Mouse (Mus musculus) kidney, embryonic 14.5 days (tissue): ENCODE results near the gene Padi1. TPM values are rescaled to one million over a fixed set of nuclear protein-coding genes. Genes with fewer than 3 reads are reported as not detected.

ENCODE experiments used
- ATAC-seq: fragments of 200-750 bp; cut with Nextera tagmentation; 2 replicates; pipeline ENCODE4 v1.8.0; 2017; ENCODE audit warnings: moderate number of reproducible peaks, mild to moderate bottlenecking, moderate TSS enrichment, moderate library complexity; ENCODE audit not compliant: low FRiP score, low TSS enrichment
- H3K27ac ChIP-seq: fragments of 300-500 bp; sonication (generic); 2 replicates; pipeline ENCODE4 v1.5.1; 2014; ENCODE audit warnings: low read depth, mild to moderate bottlenecking, low read length, moderate library complexity, mixed read lengths
- H3K27me3 ChIP-seq: fragments of 300-500 bp; sonication (generic); 2 replicates; pipeline ENCODE4 v1.6.1; 2014; ENCODE audit warnings: mild to moderate bottlenecking, low read length; ENCODE audit not compliant: control insufficient read depth, insufficient read depth
- H3K36me3 ChIP-seq: fragments of 300-500 bp; sonication (generic); 2 replicates; pipeline ENCODE4 v1.6.1; 2014; ENCODE audit warnings: low read length, mixed read lengths; ENCODE audit not compliant: control insufficient read depth, insufficient read depth
- H3K4me1 ChIP-seq: fragments of 300-500 bp; sonication (generic); 2 replicates; pipeline ENCODE4 v1.6.1; 2014; ENCODE audit warnings: low read length, mixed read lengths; ENCODE audit not compliant: control insufficient read depth, insufficient read depth
- H3K4me2 ChIP-seq: fragments of 300-500 bp; sonication (generic); replicated peaks from 2 replicates; pipeline ENCODE4 v1.6.1; 2014; ENCODE audit warnings: low read depth, mild to moderate bottlenecking, low read length
- H3K4me3 ChIP-seq: fragments of 300-500 bp; sonication (generic); 2 replicates; pipeline ENCODE4 v1.5.1; 2014; ENCODE audit warnings: mild to moderate bottlenecking, low read length
- H3K9ac ChIP-seq: fragments of 300-500 bp; sonication (generic); 2 replicates; pipeline ENCODE4 v1.6.1; 2014; ENCODE audit warnings: low read depth, mild to moderate bottlenecking, low read length, moderate library complexity
- H3K9me3 ChIP-seq: fragments of 300-500 bp; sonication (generic); 2 replicates; pipeline ENCODE4 v1.6.1; 2016; ENCODE audit warnings: low read length; ENCODE audit not compliant: control insufficient read depth
- WGBS: fragments of 180-500 bp; shearing (Covaris S2); extraction: QIAGEN DNeasy Blood & Tissue Kit; methylation state at CpG from one replicate; pipeline ENCODE4 v1.1.7; 2014; 5-methylcytosine and 5-hydroxymethylcytosine counted together
- polyA plus RNA-seq: library from polyadenylated mRNA; unstranded; fragments of >200 nt; fragmentation: Nextera tagmentation; extraction: Ambion mirVana; gene quantifications from 2 replicates; pipeline ENCODE4 v1.2.1, GENCODE M21; 2014

Gene Padi1
- polyA plus RNA-seq, 1 experiment from 2014 or later, result 0.09 TPM

DNA sequence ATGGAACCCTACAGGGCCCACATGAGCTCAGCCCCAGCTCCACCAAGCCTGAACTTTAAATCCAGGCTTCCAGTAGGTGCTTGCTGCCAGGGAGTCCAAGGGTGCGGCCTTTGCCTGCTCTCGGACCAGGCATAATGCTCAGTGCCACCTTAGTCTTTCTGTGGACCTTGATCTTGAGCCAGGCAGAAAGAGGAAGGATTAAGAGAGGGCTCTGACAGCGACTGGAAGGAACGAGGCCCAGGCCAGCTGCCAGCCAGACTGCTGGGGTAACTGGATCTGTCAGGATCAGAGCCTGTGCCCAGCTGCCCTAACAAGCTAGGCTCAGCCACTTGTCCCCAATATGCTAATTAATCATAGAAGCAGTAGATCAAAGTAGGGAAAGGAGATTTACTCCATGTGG, 34.2 kb upstream of the Padi1 start:
- no peaks in the 10 kb centered on the region for H3K36me3 ChIP-seq
- no peaks in the 10 kb centered on the region for H3K4me1 ChIP-seq
- no peak overlapping the region for H3K27ac ChIP-seq
- WGBS, result 73% methylated on average over 4 of the region's 4 CpGs
- H3K4me3 ChIP-seq, result no peak overlapping the region
- H3K27me3 ChIP-seq, result no peaks in the 10 kb centered on the region
- H3K9me3 ChIP-seq, result peaks cover 5% of the 10 kb centered on the region
- no peak overlapping the region for H3K9ac ChIP-seq
- no peak overlapping the region for H3K4me2 ChIP-seq
- no peak for ATAC-seq

DNA sequence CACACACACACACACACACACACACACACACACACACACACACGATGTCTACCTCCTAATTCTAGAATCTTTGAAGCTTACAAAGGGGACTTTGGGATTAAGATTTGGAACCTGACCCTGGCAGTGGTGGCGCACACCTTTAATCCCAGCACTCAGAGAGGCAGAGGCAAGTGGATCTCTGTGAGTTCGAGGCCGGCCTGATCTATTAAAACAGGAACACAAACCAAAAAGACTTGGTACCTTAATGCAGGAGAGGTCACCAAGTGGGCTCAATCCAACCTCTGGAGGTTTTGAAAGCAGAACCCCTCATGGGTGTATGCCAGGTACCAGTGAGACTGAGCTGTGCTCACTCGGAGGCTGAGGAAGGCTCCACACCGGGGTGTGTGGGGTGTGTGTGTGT, 33.5 kb upstream of the Padi1 start:
- WGBS, result over 99% methylated on average over 6 of the region's 6 CpGs
- Histone ChIP-seq H3K4me1 (no peaks in the 10 kb centered on the region), H3K9ac (no peak overlapping the region), H3K4me2 (no peak overlapping the region), H3K9me3 (peaks cover 5% of the 10 kb centered on the region), H3K27ac (no peak overlapping the region), H3K27me3 (no peaks in the 10 kb centered on the region), H3K4me3 (no peak overlapping the region), H3K36me3 (no peaks in the 10 kb centered on the region)
- ATAC-seq, result no peak

GRCm38 (mm10) chr4:140878655-140879054, 33.1 kb upstream of the Padi1 start:
- Histone ChIP-seq H3K9me3 (peaks cover 9% of the 10 kb centered on the region), H3K27ac (no peak overlapping the region), H3K4me1 (no peaks in the 10 kb centered on the region), H3K27me3 (no peaks in the 10 kb centered on the region), H3K9ac (no peak overlapping the region), H3K36me3 (no peaks in the 10 kb centered on the region), H3K4me3 (no peak overlapping the region), H3K4me2 (no peak overlapping the region)
- no peak for ATAC-seq
- 87% methylated on average over 9 of the region's 9 CpGs for WGBS

GRCm38 (mm10) chr4:140877441-140877840, 31.9 kb upstream of the Padi1 start:
- no peaks in the 10 kb centered on the region for H3K4me1 ChIP-seq
- no peak for ATAC-seq
- H3K4me3 ChIP-seq, result no peak overlapping the region
- no peak overlapping the region for H3K27ac ChIP-seq
- peaks cover 9% of the 10 kb centered on the region for H3K9me3 ChIP-seq
- H3K9ac ChIP-seq, result no peak overlapping the region
- no peaks in the 10 kb centered on the region for H3K27me3 ChIP-seq
- no peaks in the 10 kb centered on the region for H3K36me3 ChIP-seq
- WGBS, result 77% methylated on average over 9 of the region's 9 CpGs
- no peak overlapping the region for H3K4me2 ChIP-seq

GRCm38 (mm10) chr4:140876681-140877080, 31.1 kb upstream of the Padi1 start:
- Histone ChIP-seq H3K36me3 (no peaks in the 10 kb centered on the region), H3K4me1 (no peaks in the 10 kb centered on the region), H3K27ac (no peak overlapping the region), H3K27me3 (no peaks in the 10 kb centered on the region), H3K4me3 (no peak overlapping the region), H3K9me3 (peaks cover 4% of the 10 kb centered on the region; the same call in 1 of the 2 replicates), H3K4me2 (no peak overlapping the region), H3K9ac (no peak overlapping the region)
- ATAC-seq, result no peak
- WGBS, result 19% methylated on average over 6 of the region's 6 CpGs

- Histone ChIP-seq H3K9ac (no peak overlapping the region), H3K36me3 (no peaks in the 10 kb centered on the region), H3K4me2 (no peak overlapping the region), H3K9me3 (peaks cover 4% of the 10 kb centered on the region; the same call in 1 of the 2 replicates), H3K27ac (no peak overlapping the region), H3K4me1 (no peaks in the 10 kb centered on the region), H3K27me3 (no peaks in the 10 kb centered on the region), H3K4me3 (no peak overlapping the region)
- ATAC-seq, result no peak
- WGBS, result 84% methylated on average over 8 of the region's 8 CpGs
Measured at GRCm38 (mm10) chr4:140876161-140876560, 30.6 kb upstream of the Padi1 start.

DNA sequence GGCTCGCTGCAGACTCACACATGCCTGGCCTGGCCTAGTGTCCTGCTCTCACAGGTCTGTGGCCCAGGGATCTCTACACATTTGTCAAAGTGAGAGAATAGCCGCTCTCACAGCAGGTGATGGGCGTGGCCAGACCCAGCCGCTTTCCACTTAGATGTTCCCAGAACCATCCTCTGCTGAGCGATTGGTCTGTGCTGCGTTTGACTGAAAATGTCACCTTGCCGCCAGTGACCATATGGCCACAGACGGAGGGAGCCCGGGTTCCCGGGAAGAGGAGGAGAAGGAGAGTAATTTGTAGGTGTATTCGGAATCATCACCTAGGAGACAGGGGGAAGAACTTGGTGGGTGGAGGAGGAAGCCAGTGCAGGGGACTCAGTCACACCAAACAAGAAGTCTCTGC, 27.4 kb upstream of the Padi1 start:
- Histone ChIP-seq H3K36me3 (no peaks in the 10 kb centered on the region), H3K4me3 (no peak overlapping the region), H3K27ac (no peak overlapping the region), H3K4me2 (no peak overlapping the region), H3K9me3 (peaks cover 4% of the 10 kb centered on the region; the same call in 1 of the 2 replicates), H3K9ac (no peak overlapping the region), H3K4me1 (peaks cover 11% of the 10 kb centered on the region), H3K27me3 (no peaks in the 10 kb centered on the region)
- 40% methylated on average over 11 of the region's 11 CpGs for WGBS
- no peak for ATAC-seq

- no peaks in the 10 kb centered on the region for H3K36me3 ChIP-seq
- H3K9me3 ChIP-seq, result peaks cover 4% of the 10 kb centered on the region; the same call in 1 of the 2 replicates
- no peak overlapping the region for H3K4me2 ChIP-seq
- no peak for ATAC-seq
- WGBS, result 82% methylated on average over 5 of the region's 5 CpGs
- no peak overlapping the region for H3K4me3 ChIP-seq
- H3K4me1 ChIP-seq, result peaks cover 12% of the 10 kb centered on the region
- H3K27me3 ChIP-seq, result no peaks in the 10 kb centered on the region
- no peak overlapping the region for H3K27ac ChIP-seq
- H3K9ac ChIP-seq, result no peak overlapping the region
Measured at GRCm38 (mm10) chr4:140872686-140872992, 27.1 kb upstream of the Padi1 start.

DNA sequence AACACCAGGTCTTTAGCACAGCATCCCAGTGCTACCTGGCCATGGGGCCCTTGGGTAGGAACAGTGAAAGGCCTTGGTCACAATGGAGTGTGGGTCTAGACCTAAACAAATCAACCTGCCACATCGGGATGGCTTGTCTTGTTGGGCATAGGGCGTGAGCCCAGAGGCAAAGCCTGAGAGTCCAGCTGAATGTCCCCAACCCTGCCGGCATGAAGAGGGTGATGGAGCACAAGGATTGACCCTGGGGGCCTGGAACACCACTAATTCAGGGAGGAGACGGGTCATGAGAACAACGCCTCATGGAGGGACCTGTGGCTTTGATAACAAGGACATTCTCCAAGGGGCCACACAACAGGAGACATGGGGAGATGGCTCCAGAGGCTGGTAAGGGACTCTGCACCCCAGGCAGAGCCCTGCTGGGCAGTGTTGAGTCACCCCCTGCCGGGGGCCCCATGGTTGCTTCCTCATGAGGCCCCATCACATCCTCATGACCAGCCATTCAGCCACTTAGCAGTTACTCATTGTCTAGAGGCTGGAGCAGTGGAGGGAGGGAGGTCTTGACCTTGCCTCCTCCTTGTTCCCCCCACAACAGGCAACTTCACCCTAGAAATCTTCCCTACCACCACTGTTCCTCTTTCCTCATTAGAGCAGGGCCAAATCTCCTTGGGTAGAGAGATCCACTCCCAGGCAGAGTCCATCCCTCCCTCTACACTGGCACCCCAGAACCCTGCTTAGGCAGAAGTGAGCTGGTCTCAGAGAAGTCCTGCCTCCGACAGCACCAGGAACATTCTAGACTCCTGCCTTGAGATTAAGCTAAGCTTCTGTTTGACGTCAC, 26.5 kb upstream of the Padi1 start:
- H3K27ac ChIP-seq, result no peak overlapping the region
- no peak overlapping the region for H3K4me2 ChIP-seq
- 78% methylated on average over 8 of the region's 8 CpGs for WGBS
- H3K36me3 ChIP-seq, result no peaks in the 10 kb centered on the region
- peaks cover 4% of the 10 kb centered on the region; the same call in 1 of the 2 replicates for H3K9me3 ChIP-seq
- ATAC-seq, result no peak
- peaks cover 12% of the 10 kb centered on the region for H3K4me1 ChIP-seq
- no peak overlapping the region for H3K9ac ChIP-seq
- H3K4me3 ChIP-seq, result no peak overlapping the region
- H3K27me3 ChIP-seq, result no peaks in the 10 kb centered on the region
